Mouse (Mus musculus) forebrain, embryonic 14.5 days (tissue): ENCODE results near the gene Parpbp. TPM values are rescaled to one million over a fixed set of nuclear protein-coding genes. Genes with fewer than 3 reads are reported as not detected.

Source experiments
- ATAC-seq: fragments of 200-750 bp; cut with Nextera tagmentation; 2 replicates; pipeline ENCODE4 v1.8.0; 2017; ENCODE audit warnings: mild to moderate bottlenecking, moderate library complexity
- DNase-seq: peaks from one replicate; pipeline ENCODE4 v3.0.0-alpha.2; 2015; ENCODE audit warnings: low spot score
- H3K27ac ChIP-seq: fragments of 300-500 bp; sonication (generic); 2 replicates; pipeline ENCODE4 v1.5.1; 2014; ENCODE audit warnings: low read depth, mild to moderate bottlenecking, control low read depth, low read length, moderate library complexity
- H3K27me3 ChIP-seq: fragments of 300-500 bp; sonication (generic); replicated peaks from 2 replicates; pipeline ENCODE4 v1.6.1; 2014; ENCODE audit warnings: low read length, control low read depth, mixed read lengths; ENCODE audit not compliant: control insufficient read depth, insufficient read depth
- H3K36me3 ChIP-seq: fragments of 300-500 bp; sonication (generic); 2 replicates; pipeline ENCODE4 v1.6.1; 2014; ENCODE audit warnings: low read length, control low read depth; ENCODE audit not compliant: control insufficient read depth, insufficient read depth
- H3K4me1 ChIP-seq: fragments of 300-500 bp; sonication (generic); 2 replicates; pipeline ENCODE4 v1.6.1; 2014; ENCODE audit warnings: antibody characterized with exemption, low read length, control low read depth; ENCODE audit not compliant: control insufficient read depth, insufficient read depth
- H3K4me2 ChIP-seq: fragments of 300-500 bp; sonication (generic); 2 replicates; pipeline ENCODE4 v1.6.1; 2014; ENCODE audit warnings: mild to moderate bottlenecking, control low read depth, low read length
- H3K4me3 ChIP-seq: fragments of 300-500 bp; sonication (generic); 2 replicates; pipeline ENCODE4 v1.5.1; 2014; ENCODE audit warnings: low read depth, low read length, control low read depth
- H3K9ac ChIP-seq: fragments of 300-500 bp; sonication (generic); 2 replicates; pipeline ENCODE4 v1.6.1; 2014; ENCODE audit warnings: mild to moderate bottlenecking, low read length, control low read depth, moderate library complexity
- H3K9me3 ChIP-seq: fragments of 300-500 bp; sonication (generic); replicated peaks from 2 replicates; pipeline ENCODE4 v1.6.1; 2016; ENCODE audit warnings: low read length, control low read depth, mixed read lengths; ENCODE audit not compliant: control insufficient read depth
- WGBS: fragments of 180-500 bp; shearing (Covaris S2); extraction: QIAGEN DNeasy Blood & Tissue Kit; methylation state at CpG from one replicate; pipeline ENCODE4 v1.1.7; 2014; 5-methylcytosine and 5-hydroxymethylcytosine counted together
- polyA plus RNA-seq: library from polyadenylated mRNA; unstranded; fragments of >200 nt; fragmentation: Nextera tagmentation; extraction: Ambion mirVana; gene quantifications from 2 replicates; pipeline ENCODE4 v1.2.1, GENCODE M21; 2014

Gene Parpbp
- polyA plus RNA-seq, 1 experiment from 2014 or later = 5.9 TPM

- peak; percentile 30 for DNase-seq
Observed at GRCm38 (mm10) chr10:88119721-88120120, 27.0 kb downstream of the Parpbp start.

GRCm38 (mm10) chr10:88113290-88113689 is 33.5 kb downstream of the Parpbp start:
- peak; percentile 76; the same call in 1 of the 2 replicates for ATAC-seq

More at GRCm38 (mm10) chr10:88119721-88120120, 27.0 kb downstream of the Parpbp start:
- Histone ChIP-seq H3K27ac (no peak overlapping the region), H3K27me3 (no peaks in the 10 kb centered on the region), H3K36me3 (no peaks in the 10 kb centered on the region), H3K4me1 (no peaks in the 10 kb centered on the region), H3K9ac (no peak overlapping the region), H3K4me3 (no peak overlapping the region), H3K9me3 (no peaks in the 10 kb centered on the region), H3K4me2 (no peak overlapping the region)
- no peak for ATAC-seq

GRCm38 (mm10) chr10:88106169-88106568 is 40.6 kb downstream of the Parpbp start:
- Histone ChIP-seq H3K9me3 (no peaks in the 10 kb centered on the region), H3K27me3 (no peaks in the 10 kb centered on the region), H3K4me3 (no peak overlapping the region), H3K36me3 (no peaks in the 10 kb centered on the region), H3K9ac (no peak overlapping the region), H3K27ac (no peak overlapping the region), H3K4me2 (no peak overlapping the region), H3K4me1 (no peaks in the 10 kb centered on the region)
- WGBS = 91% methylated on average over 2 of the region's 2 CpGs
- DNase-seq (no peak), ATAC-seq (no peak)

More at GRCm38 (mm10) chr10:88113290-88113689, 33.5 kb downstream of the Parpbp start:
- H3K36me3 ChIP-seq = no peaks in the 10 kb centered on the region
- no peak overlapping the region for H3K9ac ChIP-seq
- WGBS = 79% methylated on average over 2 of the region's 2 CpGs
- H3K9me3 ChIP-seq = no peaks in the 10 kb centered on the region
- no peaks in the 10 kb centered on the region for H3K4me1 ChIP-seq
- peak; percentile 75 for DNase-seq
- no peak overlapping the region for H3K27ac ChIP-seq
- H3K27me3 ChIP-seq = no peaks in the 10 kb centered on the region
- H3K4me3 ChIP-seq = no peak overlapping the region
- no peak overlapping the region for H3K4me2 ChIP-seq

- DNase-seq = no peak
- Histone ChIP-seq H3K36me3 (0 out of 2 replicates have a peak, but pooled peaks cover 4% of the 10 kb centered on the region), H3K4me1 (no peaks in the 10 kb centered on the region), H3K9me3 (no peaks in the 10 kb centered on the region), H3K4me2 (no peak within 1 kb of the TSS), H3K9ac (no peak within 1 kb of the TSS), H3K27ac (no peak within 1 kb of the TSS), H3K27me3 (no peaks in the 10 kb centered on the region), H3K4me3 (no peak within 1 kb of the TSS)
- no peak for ATAC-seq
- WGBS = 12% methylated on average over 5 of the region's 5 CpGs
Observed at GRCm38 (mm10) chr10:88090772-88091171, 56.0 kb downstream of the Parpbp start, which contains the start of gene Pmch. TSS of gene Pmch (plus strand) at chr10:88091072.

GRCm38 (mm10) chr10:88067377-88067776 is 79.4 kb downstream of the Parpbp start:
- Histone ChIP-seq H3K4me2 (no peak overlapping the region), H3K9me3 (no peaks in the 10 kb centered on the region), H3K27ac (no peak overlapping the region), H3K27me3 (no peaks in the 10 kb centered on the region), H3K4me1 (no peaks in the 10 kb centered on the region), H3K9ac (no peak overlapping the region), H3K4me3 (no peak overlapping the region), H3K36me3 (no peaks in the 10 kb centered on the region)
- DNase-seq (no peak), ATAC-seq (no peak)
- WGBS = 85% methylated on average over 3 of the region's 3 CpGs

- Histone ChIP-seq H3K9ac (no peak overlapping the region), H3K27me3 (no peaks in the 10 kb centered on the region), H3K36me3 (no peaks in the 10 kb centered on the region), H3K4me3 (no peak overlapping the region), H3K9me3 (no peaks in the 10 kb centered on the region), H3K4me1 (no peaks in the 10 kb centered on the region), H3K27ac (no peak overlapping the region), H3K4me2 (no peak overlapping the region)
- no peak for DNase-seq
- no peak for ATAC-seq
- WGBS = 90% methylated on average over 2 of the region's 2 CpGs
Observed at GRCm38 (mm10) chr10:88064872-88065271, 81.9 kb downstream of the Parpbp start.

GRCm38 (mm10) chr10:88063436-88063835 is 83.3 kb downstream of the Parpbp start:
- Histone ChIP-seq H3K4me1 (no peaks in the 10 kb centered on the region), H3K27me3 (no peaks in the 10 kb centered on the region), H3K9ac (no peak overlapping the region), H3K27ac (no peak overlapping the region), H3K36me3 (no peaks in the 10 kb centered on the region), H3K4me2 (no peak overlapping the region), H3K4me3 (no peak overlapping the region), H3K9me3 (no peaks in the 10 kb centered on the region)
- DNase-seq = no peak
- 84% methylated on average over 4 of the region's 4 CpGs for WGBS
- no peak for ATAC-seq

- no peak overlapping the region for H3K4me3 ChIP-seq
- H3K4me2 ChIP-seq = no peak overlapping the region
- H3K36me3 ChIP-seq = no peaks in the 10 kb centered on the region
- ATAC-seq = peak; percentile 68; the same call in 1 of the 2 replicates
- no peak overlapping the region for H3K9ac ChIP-seq
- no peaks in the 10 kb centered on the region for H3K27me3 ChIP-seq
- 72% methylated on average over 14 of the region's 14 CpGs for WGBS
- H3K27ac ChIP-seq = no peak overlapping the region
- H3K9me3 ChIP-seq = no peaks in the 10 kb centered on the region
- no peaks in the 10 kb centered on the region for H3K4me1 ChIP-seq
- peak; percentile 67 for DNase-seq
Observed at GRCm38 (mm10) chr10:88056950-88057649, 89.6 kb downstream of the Parpbp start.

GRCm38 (mm10) chr10:88054233-88054985 is 92.3 kb downstream of the Parpbp start:
- Histone ChIP-seq H3K4me1 (no peaks in the 10 kb centered on the region), H3K4me2 (no peak overlapping the region), H3K27ac (no peak overlapping the region), H3K27me3 (no peaks in the 10 kb centered on the region), H3K9me3 (no peaks in the 10 kb centered on the region), H3K4me3 (no peak overlapping the region), H3K36me3 (no peaks in the 10 kb centered on the region), H3K9ac (no peak overlapping the region)
- ATAC-seq (no peak), DNase-seq (no peak)
- WGBS = 84% methylated on average over 14 of the region's 14 CpGs
